Mouse (Mus musculus): ENCODE results near the gene Bcar3. TPM values are rescaled to one million over a fixed set of nuclear protein-coding genes. Genes with fewer than 3 reads are reported as not detected.

Gene Bcar3
- polyA plus RNA-seq, 1 experiment from 2014 or later = 7.1 TPM

DNA sequence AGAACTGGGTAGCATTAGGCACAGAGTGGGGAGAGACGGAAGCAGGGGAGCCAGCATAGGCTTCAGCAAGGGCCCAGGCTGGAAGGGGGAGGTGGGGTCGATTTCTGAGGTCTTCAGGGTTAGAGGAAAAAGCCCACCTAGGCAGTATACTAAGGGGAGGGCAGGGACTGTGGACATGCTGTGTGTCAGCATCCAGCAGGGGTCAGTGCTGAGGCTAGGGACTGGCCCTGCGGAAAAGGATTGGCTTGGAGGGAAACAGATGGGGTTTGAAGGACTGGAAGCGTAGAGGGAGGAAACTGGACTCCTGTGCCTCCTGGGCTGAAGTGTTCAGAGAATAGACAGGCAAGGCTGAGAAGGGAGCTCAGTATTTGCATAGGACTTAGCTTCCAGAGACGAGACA is 215.1 kb downstream of the Bcar3 start:
- no peak overlapping the region for H3K4me2 ChIP-seq (ENCODE audit: low read length)
- H3K4me1 ChIP-seq (ENCODE audit: control insufficient read depth, insufficient read depth, low read depth, low read length) = peaks cover 3% of the 10 kb centered on the region; the same call in 1 of the 2 replicates
- 43% methylated on average over 5 of the region's 5 CpGs for WGBS
- H3K4me3 ChIP-seq (ENCODE audit: low read length) = no peak overlapping the region
- no peak overlapping the region; the same call in 1 of the 2 replicates for H3K27ac ChIP-seq (ENCODE audit: low read depth, low read length)
- no peak overlapping the region for H3K9ac ChIP-seq (ENCODE audit: low read depth, low read length)
- H3K36me3 ChIP-seq (ENCODE audit: control insufficient read depth, insufficient read depth, low read length) = no peaks in the 10 kb centered on the region
- no peak for ATAC-seq
- H3K27me3 ChIP-seq (replicated peaks; ENCODE audit: control insufficient read depth, insufficient read depth, low read length) = no peaks in the 10 kb centered on the region
- no peaks in the 10 kb centered on the region for H3K9me3 ChIP-seq (ENCODE audit: control insufficient read depth, low read length)

DNA sequence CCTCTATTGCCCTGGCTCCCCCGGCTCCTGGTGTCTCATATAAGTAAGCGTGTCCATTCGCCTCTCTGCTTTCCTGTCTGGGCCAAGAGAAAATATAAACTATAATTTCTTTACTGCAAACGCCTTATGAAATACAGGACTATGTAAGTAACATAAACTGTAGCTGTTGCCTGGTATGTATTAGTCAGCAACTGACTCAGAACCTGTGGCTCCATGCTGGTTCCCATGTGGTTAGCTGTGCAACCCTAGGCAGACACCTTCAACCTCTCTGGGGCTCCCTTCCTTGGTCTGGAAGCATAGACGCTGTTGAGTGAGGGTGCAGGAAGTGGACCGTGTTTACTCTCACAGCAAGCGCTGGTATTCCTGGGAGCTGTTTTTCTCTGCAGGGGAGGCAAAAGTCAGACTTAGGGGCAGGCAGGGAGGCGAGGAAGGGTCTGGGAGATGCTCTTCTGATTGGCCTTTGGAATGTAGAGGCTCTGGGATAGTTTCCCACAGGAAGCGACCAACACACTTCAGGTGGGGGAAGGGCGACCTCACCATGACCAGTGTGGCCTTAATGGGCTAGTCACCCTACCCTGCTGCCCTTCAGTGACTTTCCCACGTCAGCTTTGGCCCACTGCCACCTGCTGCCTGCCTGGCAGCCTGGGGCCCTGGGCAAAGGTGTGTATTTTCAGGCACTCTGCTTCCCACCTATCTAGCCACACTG is 215.8 kb downstream of the Bcar3 start:
- H3K27ac ChIP-seq (ENCODE audit: low read depth, low read length) = no peak overlapping the region; the same call in 1 of the 2 replicates
- no peak for ATAC-seq
- no peaks in the 10 kb centered on the region for H3K36me3 ChIP-seq (ENCODE audit: control insufficient read depth, insufficient read depth, low read length)
- peaks cover 3% of the 10 kb centered on the region; the same call in 1 of the 2 replicates for H3K4me1 ChIP-seq (ENCODE audit: control insufficient read depth, insufficient read depth, low read depth, low read length)
- H3K4me3 ChIP-seq (ENCODE audit: low read length) = no peak overlapping the region
- H3K9me3 ChIP-seq (ENCODE audit: control insufficient read depth, low read length) = no peaks in the 10 kb centered on the region
- no peaks in the 10 kb centered on the region for H3K27me3 ChIP-seq (replicated peaks; ENCODE audit: control insufficient read depth, insufficient read depth, low read length)
- H3K4me2 ChIP-seq (ENCODE audit: low read length) = no peak overlapping the region
- 63% methylated on average over 11 of the region's 11 CpGs for WGBS
- no peak overlapping the region for H3K9ac ChIP-seq (ENCODE audit: low read depth, low read length)

DNA sequence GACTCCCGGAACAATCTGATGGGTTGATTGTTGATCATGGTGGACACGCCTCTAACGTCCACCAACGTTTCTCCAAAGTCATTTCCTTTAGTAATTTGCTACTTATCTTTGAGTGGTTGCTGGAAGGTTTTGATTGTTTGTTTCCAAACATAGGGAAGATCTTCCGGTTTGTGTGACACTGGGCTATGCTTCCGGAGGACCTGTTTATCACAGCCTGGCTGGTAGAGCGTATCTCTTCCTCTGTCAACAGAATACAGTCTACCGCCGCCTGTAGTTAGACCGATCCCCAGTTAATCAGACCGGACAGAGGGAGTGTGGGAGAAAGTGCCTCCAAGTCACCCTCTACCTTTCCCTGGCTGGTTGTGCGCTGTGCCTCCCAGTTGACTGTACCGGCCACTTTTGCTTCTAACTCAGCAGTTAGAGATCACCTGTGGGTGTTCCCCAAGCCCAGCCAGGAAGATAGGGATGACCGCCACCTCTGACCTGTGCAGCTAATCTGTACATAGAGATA is 216.4 kb downstream of the Bcar3 start:
- Histone ChIP-seq H3K4me2 (ENCODE audit: low read length) (no peak overlapping the region), H3K36me3 (ENCODE audit: control insufficient read depth, insufficient read depth, low read length) (no peaks in the 10 kb centered on the region), H3K9me3 (ENCODE audit: control insufficient read depth, low read length) (no peaks in the 10 kb centered on the region), H3K9ac (ENCODE audit: low read depth, low read length) (no peak overlapping the region), H3K4me1 (ENCODE audit: control insufficient read depth, insufficient read depth, low read depth, low read length) (peaks cover 3% of the 10 kb centered on the region; the same call in 1 of the 2 replicates), H3K27ac (ENCODE audit: low read depth, low read length) (no peak overlapping the region), H3K4me3 (ENCODE audit: low read length) (no peak overlapping the region), H3K27me3 (replicated peaks; ENCODE audit: control insufficient read depth, insufficient read depth, low read length) (no peaks in the 10 kb centered on the region)
- 89% methylated on average over 14 of the region's 14 CpGs for WGBS
- no peak for ATAC-seq

DNA sequence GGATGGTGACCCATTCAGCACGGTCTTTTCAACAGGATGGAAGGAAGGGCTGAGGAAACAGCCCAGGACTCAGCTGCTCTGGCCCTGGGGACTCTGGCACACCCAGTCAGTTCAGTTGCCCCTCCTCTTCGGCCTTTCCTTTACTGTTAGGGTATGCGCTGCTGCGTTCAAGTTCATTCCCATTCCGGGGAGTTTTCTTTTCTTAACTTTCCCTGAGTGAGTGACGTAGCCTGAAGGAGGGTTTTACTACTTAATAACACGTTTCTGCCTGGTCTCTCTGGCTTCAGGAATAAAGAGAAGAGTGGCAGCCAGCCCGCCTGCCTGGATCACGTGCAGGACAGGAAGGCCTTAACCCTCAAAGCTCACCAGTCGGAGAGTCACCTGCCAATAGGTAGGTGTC is 217.0 kb downstream of the Bcar3 start:
- WGBS = 84% methylated on average over 10 of the region's 10 CpGs
- Histone ChIP-seq H3K9me3 (ENCODE audit: control insufficient read depth, low read length) (no peaks in the 10 kb centered on the region), H3K27ac (ENCODE audit: low read depth, low read length) (no peak overlapping the region), H3K9ac (ENCODE audit: low read depth, low read length) (no peak overlapping the region), H3K4me2 (ENCODE audit: low read length) (no peak overlapping the region), H3K27me3 (replicated peaks; ENCODE audit: control insufficient read depth, insufficient read depth, low read length) (no peaks in the 10 kb centered on the region), H3K4me1 (ENCODE audit: control insufficient read depth, insufficient read depth, low read depth, low read length) (peaks cover 3% of the 10 kb centered on the region; the same call in 1 of the 2 replicates), H3K4me3 (ENCODE audit: low read length) (no peak overlapping the region), H3K36me3 (ENCODE audit: control insufficient read depth, insufficient read depth, low read length) (no peaks in the 10 kb centered on the region)
- no peak for ATAC-seq

DNA sequence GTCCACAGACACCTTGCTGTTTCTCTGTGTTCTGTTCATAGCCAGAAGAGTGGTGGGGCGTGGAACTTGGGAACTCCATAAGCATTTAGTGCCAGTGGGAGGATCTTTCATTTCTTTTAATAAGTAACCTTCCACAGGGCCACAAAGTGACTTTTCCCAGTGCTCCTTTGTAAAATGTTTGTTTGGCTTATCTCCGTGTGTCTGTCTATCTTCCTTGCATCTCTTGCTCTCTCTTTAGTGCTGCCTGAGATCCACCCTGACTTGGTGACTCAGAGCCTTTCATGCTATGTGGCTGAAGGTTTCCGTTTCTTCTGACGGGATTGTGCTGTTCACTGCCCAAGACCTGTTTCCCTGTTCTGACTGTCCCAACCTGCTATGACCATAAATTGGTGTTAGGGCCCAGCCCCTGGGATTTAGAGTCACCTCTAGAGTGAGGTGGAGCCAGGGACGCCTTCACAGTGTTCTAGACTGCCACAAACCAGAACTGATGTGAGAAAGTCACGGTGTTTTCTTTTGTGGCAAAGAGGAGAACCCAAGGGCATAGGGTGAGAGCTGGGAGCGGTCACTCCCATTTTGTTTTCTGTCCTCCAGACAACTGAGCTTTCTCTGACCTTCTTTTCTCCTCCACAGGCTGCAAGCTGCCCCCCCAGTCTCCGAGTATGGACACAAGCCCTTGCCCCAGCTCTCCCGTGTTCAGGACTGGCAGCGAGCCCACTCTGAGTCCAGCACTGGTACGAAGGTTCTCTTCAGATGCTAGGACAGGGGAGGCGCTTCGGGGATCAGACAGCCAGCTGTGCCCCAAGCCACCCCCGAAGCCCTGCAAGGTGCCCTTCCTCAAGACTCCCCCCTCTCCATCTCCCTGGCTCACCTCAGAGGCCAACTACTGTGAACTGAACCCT is 218.0 kb downstream of the Bcar3 start:
- Histone ChIP-seq H3K4me1 (ENCODE audit: control insufficient read depth, insufficient read depth, low read depth, low read length) (no peaks in the 10 kb centered on the region), H3K27ac (ENCODE audit: low read depth, low read length) (no peak overlapping the region), H3K9ac (ENCODE audit: low read depth, low read length) (no peak overlapping the region), H3K36me3 (ENCODE audit: control insufficient read depth, insufficient read depth, low read length) (no peaks in the 10 kb centered on the region), H3K9me3 (ENCODE audit: control insufficient read depth, low read length) (no peaks in the 10 kb centered on the region), H3K4me2 (ENCODE audit: low read length) (no peak overlapping the region), H3K4me3 (ENCODE audit: low read length) (no peak overlapping the region), H3K27me3 (replicated peaks; ENCODE audit: control insufficient read depth, insufficient read depth, low read length) (no peaks in the 10 kb centered on the region)
- WGBS = 89% methylated on average over 14 of the region's 14 CpGs
- no peak for ATAC-seq

DNA sequence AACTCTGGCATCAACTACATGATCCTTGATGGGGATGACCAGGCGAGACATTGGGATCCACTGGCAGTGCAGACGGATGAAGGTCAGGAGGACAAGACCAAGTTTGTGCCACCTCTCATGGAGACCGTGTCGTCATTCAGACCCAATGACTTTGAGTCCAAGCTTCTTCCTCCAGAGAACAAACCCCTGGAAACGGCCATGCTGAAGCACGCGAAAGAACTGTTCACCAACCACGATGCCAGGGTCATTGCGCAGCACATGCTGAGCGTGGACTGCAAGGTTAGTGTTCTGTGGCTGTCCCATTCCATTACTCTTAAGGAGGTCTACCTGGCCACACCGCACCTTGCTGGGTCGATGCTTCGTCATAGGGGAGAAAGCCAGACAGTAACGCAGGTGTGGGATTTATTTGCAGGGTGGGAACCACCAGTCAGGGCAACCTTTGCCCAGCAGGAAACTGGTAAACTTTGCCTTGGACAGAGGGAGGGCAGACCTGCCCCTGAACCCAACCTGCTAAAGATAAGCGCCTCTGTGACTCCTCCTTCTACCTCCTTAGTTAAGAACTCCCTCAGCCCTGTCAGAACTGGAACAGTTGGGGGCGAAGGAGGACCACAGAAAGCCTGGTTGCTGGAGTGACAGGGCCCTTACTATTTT is 218.9 kb downstream of the Bcar3 start:
- ATAC-seq = no peak
- Histone ChIP-seq H3K4me1 (ENCODE audit: control insufficient read depth, insufficient read depth, low read depth, low read length) (0 out of 2 replicates have a peak, but pooled peaks cover 3% of the 10 kb centered on the region), H3K27me3 (replicated peaks; ENCODE audit: control insufficient read depth, insufficient read depth, low read length) (no peaks in the 10 kb centered on the region), H3K4me2 (ENCODE audit: low read length) (no peak overlapping the region), H3K27ac (ENCODE audit: low read depth, low read length) (no peak overlapping the region), H3K36me3 (ENCODE audit: control insufficient read depth, insufficient read depth, low read length) (no peaks in the 10 kb centered on the region), H3K9ac (ENCODE audit: low read depth, low read length) (no peak overlapping the region), H3K9me3 (ENCODE audit: control insufficient read depth, low read length) (no peaks in the 10 kb centered on the region), H3K4me3 (ENCODE audit: low read length) (no peak overlapping the region)
- 95% methylated on average over 16 of the region's 16 CpGs for WGBS

DNA sequence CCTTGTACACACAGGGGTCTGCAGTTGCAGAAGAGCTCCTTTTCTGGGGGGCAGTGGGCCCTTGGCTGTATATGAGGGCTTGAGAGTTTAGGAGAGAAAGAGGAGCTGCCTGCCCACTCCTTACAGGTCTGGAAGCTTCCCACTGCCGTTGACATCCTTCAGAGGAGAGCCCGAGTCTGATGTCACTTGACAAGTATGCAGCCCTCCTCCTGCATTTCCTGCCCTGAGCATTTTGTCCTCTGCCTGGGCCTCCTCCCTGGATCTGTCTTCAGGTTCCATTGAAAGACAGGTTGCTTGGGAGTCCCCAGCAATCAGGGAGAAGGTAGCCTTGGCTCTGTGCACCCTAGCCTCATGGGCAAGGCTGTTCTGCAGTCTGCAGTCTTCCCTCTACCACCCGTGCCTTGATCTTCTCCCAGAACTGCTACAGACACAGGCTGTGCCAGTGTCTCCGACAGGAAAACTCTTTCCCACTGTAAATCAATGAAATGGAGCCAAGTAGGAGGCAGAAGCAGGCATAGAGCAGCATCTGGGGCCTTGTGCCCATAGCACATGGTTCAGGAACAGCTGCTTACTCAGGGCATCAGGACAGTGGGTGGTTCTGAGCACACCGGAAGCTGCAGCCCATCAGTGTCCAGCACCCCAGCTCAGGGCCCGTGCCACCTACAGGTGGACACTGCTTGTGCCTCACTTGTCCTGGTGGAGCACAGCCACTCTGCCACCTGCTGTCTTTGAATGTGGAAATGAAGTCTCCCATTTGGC is 221.8 kb downstream of the Bcar3 start:
- H3K9ac ChIP-seq (ENCODE audit: low read depth, low read length) = no peak overlapping the region
- H3K36me3 ChIP-seq (ENCODE audit: control insufficient read depth, insufficient read depth, low read length) = no peaks in the 10 kb centered on the region
- H3K4me2 ChIP-seq (ENCODE audit: low read length) = no peak overlapping the region
- H3K27me3 ChIP-seq (replicated peaks; ENCODE audit: control insufficient read depth, insufficient read depth, low read length) = no peaks in the 10 kb centered on the region
- no peak for ATAC-seq
- H3K27ac ChIP-seq (ENCODE audit: low read depth, low read length) = no peak overlapping the region
- no peaks in the 10 kb centered on the region for H3K9me3 ChIP-seq (ENCODE audit: control insufficient read depth, low read length)
- no peak overlapping the region for H3K4me3 ChIP-seq (ENCODE audit: low read length)
- WGBS = 68% methylated on average over 6 of the region's 6 CpGs
- peaks cover 21% of the 10 kb centered on the region for H3K4me1 ChIP-seq (ENCODE audit: control insufficient read depth, insufficient read depth, low read depth, low read length)

DNA sequence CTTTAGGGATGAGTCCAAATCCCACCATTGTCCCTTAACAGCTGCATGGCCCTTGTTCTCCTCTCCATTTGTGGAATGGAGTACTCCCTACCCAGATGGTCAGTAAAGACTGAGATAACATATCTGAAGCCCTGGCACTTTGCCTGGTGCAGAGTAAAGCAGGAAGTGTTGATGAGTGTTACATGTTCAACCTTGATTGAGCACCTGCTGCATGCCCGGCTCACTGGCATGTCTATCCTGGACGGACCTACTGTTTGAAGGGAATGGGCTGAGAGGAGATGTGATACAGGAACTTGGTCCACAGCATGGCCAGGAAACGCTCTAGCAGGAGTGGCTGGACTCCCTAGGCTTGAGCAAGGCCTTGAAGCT is 222.4 kb downstream of the Bcar3 start:
- WGBS = 89% methylated on average over 3 of the region's 3 CpGs
- Histone ChIP-seq H3K27me3 (replicated peaks; ENCODE audit: control insufficient read depth, insufficient read depth, low read length) (no peaks in the 10 kb centered on the region), H3K9ac (ENCODE audit: low read depth, low read length) (no peak overlapping the region), H3K4me3 (ENCODE audit: low read length) (no peak overlapping the region), H3K4me1 (ENCODE audit: control insufficient read depth, insufficient read depth, low read depth, low read length) (peaks cover 21% of the 10 kb centered on the region), H3K9me3 (ENCODE audit: control insufficient read depth, low read length) (no peaks in the 10 kb centered on the region), H3K4me2 (ENCODE audit: low read length) (no peak overlapping the region), H3K36me3 (ENCODE audit: control insufficient read depth, insufficient read depth, low read length) (no peaks in the 10 kb centered on the region), H3K27ac (ENCODE audit: low read depth, low read length) (no peak overlapping the region)
- ATAC-seq = no peak
